Mouse (Mus musculus) heart, postnatal 0 days (tissue): ENCODE results near the gene Wdr1. TPM values are rescaled to one million over a fixed set of nuclear protein-coding genes. Genes with fewer than 3 reads are reported as not detected.
A peak's percentile ranks its signal among the peaks of the same experiment; 100 is the strongest.

ENCODE experiments used
- ATAC-seq: fragments of 200-750 bp; cut with Nextera tagmentation; 2 replicates; pipeline ENCODE4 v1.8.0; 2017; ENCODE audit warnings: low read depth, moderate number of reproducible peaks, moderate library complexity; ENCODE audit not compliant: insufficient read depth
- DNase-seq: peaks from one replicate; pipeline ENCODE4 v3.0.0-alpha.2; 2016; ENCODE audit warnings: low spot score
- H3K27ac ChIP-seq: fragments of 300-500 bp; sonication (generic); 2 replicates; pipeline ENCODE4 v1.5.1; 2014; ENCODE audit warnings: low read depth, mild to moderate bottlenecking
- H3K27me3 ChIP-seq: fragments of 300-500 bp; sonication (generic); 2 replicates; pipeline ENCODE4 v1.6.1; 2014; ENCODE audit warnings: low read length, mixed read lengths; ENCODE audit not compliant: control insufficient read depth, insufficient read depth
- H3K36me3 ChIP-seq: fragments of 300-500 bp; sonication (generic); replicated peaks from 2 replicates; pipeline ENCODE4 v1.6.1; 2014; ENCODE audit warnings: low read length, mixed read lengths; ENCODE audit not compliant: control insufficient read depth, insufficient read depth
- H3K4me1 ChIP-seq: fragments of 300-500 bp; sonication (generic); 2 replicates; pipeline ENCODE4 v1.6.1; 2014; ENCODE audit warnings: antibody characterized with exemption; ENCODE audit not compliant: control insufficient read depth, insufficient read depth
- H3K4me2 ChIP-seq: fragments of 300-500 bp; sonication (generic); 2 replicates; pipeline ENCODE4 v1.6.1; 2014; ENCODE audit warnings: low read depth, mild to moderate bottlenecking, low read length, moderate library complexity
- H3K4me3 ChIP-seq: fragments of 300-500 bp; sonication (generic); 2 replicates; pipeline ENCODE4 v1.5.1; 2014; ENCODE audit warnings: low read depth, low read length
- H3K9ac ChIP-seq: fragments of 300-500 bp; sonication (generic); replicated peaks from 2 replicates; pipeline ENCODE4 v1.6.1; 2014; ENCODE audit warnings: low read depth, low read length, mixed read lengths
- H3K9me3 ChIP-seq: fragments of 300-500 bp; sonication (generic); replicated peaks from 2 replicates; pipeline ENCODE4 v1.6.1; 2016; ENCODE audit warnings: low read length; ENCODE audit not compliant: control insufficient read depth
- CTCF ChIP-seq: IDR thresholded peaks from 2 replicates; pipeline ENCODE4 v1.5.1; 2016; ENCODE audit warnings: antibody characterized with exemption, control low read depth, low read depth
- EP300 ChIP-seq: IDR thresholded peaks from 2 replicates; pipeline ENCODE4 v1.6.1; 2016; ENCODE audit warnings: antibody characterized with exemption, low read depth
- WGBS: fragments of 180-500 bp; shearing (Covaris S2); extraction: QIAGEN DNeasy Blood & Tissue Kit; methylation state at CpG from one replicate; pipeline ENCODE4 v1.1.7; 2014; 5-methylcytosine and 5-hydroxymethylcytosine counted together
- polyA plus RNA-seq: library from polyadenylated mRNA; unstranded; fragments of >200 nt; fragmentation: Nextera tagmentation; extraction: Ambion mirVana; gene quantifications from 2 replicates; pipeline ENCODE4 v1.2.1, GENCODE M21; 2015
- total RNA-seq: library from RNA; depleted of rRNA; stranded (reverse); fragments of >200 nt; gene quantifications from 2 replicates; pipeline ENCODE4 v1.2.3, GENCODE M21; 2014; ENCODE audit warnings: low replicate concordance; rRNA removed

Gene Wdr1
- total and polyA plus RNA-seq, 2 experiments from 2014 or later: 171 to 306 TPM

GRCm38 (mm10) chr5:38479027-38479426 is 84.0 kb downstream of the Wdr1 start:
- TF ChIP-seq EP300: no peak
- TF ChIP-seq CTCF: no peak
- Histone ChIP-seq H3K4me1 (peaks cover 9% of the 10 kb centered on the region; the same call in 1 of the 2 replicates), H3K4me3 (no peak overlapping the region), H3K9ac (no peak overlapping the region), H3K27me3 (no peaks in the 10 kb centered on the region), H3K27ac (no peak overlapping the region), H3K36me3 (no peaks in the 10 kb centered on the region), H3K4me2 (peak overlapping the region; percentile 66; the same call in 1 of the 2 replicates), H3K9me3 (no peaks in the 10 kb centered on the region)
- ATAC-seq: 0 out of 2 replicates have a peak, but pooled peaks have one; percentile 17
- 29% methylated on average over 4 of the region's 4 CpGs for WGBS
- no peak for DNase-seq

- Histone ChIP-seq H3K27ac (no peak overlapping the region), H3K36me3 (no peaks in the 10 kb centered on the region), H3K4me3 (no peak overlapping the region), H3K4me1 (peaks cover 9% of the 10 kb centered on the region; the same call in 1 of the 2 replicates), H3K9ac (no peak overlapping the region), H3K9me3 (no peaks in the 10 kb centered on the region), H3K4me2 (no peak overlapping the region), H3K27me3 (no peaks in the 10 kb centered on the region)
- 77% methylated on average over 7 of the region's 7 CpGs for WGBS
- no peak for DNase-seq
- ATAC-seq: no peak
- TF ChIP-seq EP300 (no peak), CTCF (no peak)
Observed at GRCm38 (mm10) chr5:38477731-38478445, 85.1 kb downstream of the Wdr1 start.

GRCm38 (mm10) chr5:38476861-38477565 is 86.0 kb downstream of the Wdr1 start:
- TF ChIP-seq EP300: no peak
- TF ChIP-seq CTCF: peak; percentile 12; the same call in 1 of the 2 replicates
- Histone ChIP-seq H3K4me1 (peaks cover 9% of the 10 kb centered on the region; the same call in 1 of the 2 replicates), H3K9ac (no peak overlapping the region), H3K4me2 (no peak overlapping the region), H3K4me3 (no peak overlapping the region), H3K36me3 (no peaks in the 10 kb centered on the region), H3K27me3 (no peaks in the 10 kb centered on the region), H3K27ac (no peak overlapping the region), H3K9me3 (no peaks in the 10 kb centered on the region)
- no peak for ATAC-seq
- 85% methylated on average over 25 of the region's 25 CpGs for WGBS
- no peak for DNase-seq

Other genes starting within 250 kb of the Wdr1 start
- gene Drd5, start 243.9 kb downstream of the Wdr1 start, total RNA-seq: not detected in 2 replicates
- gene Drd5, start 243.9 kb downstream of the Wdr1 start, polyA plus RNA-seq: not detected in 2 replicates
- 0.23 and 4.3 TPM in 2 replicates for gene Slc2a9, start 60.1 kb downstream of the Wdr1 start, total RNA-seq
- gene Slc2a9, start 60.1 kb downstream of the Wdr1 start, polyA plus RNA-seq: 0.61 and 0.74 TPM in 2 replicates
- 8.2 and 10.2 TPM in 2 replicates for gene Zfp518b, start 121.6 kb upstream of the Wdr1 start, total RNA-seq
- gene Zfp518b, start 121.6 kb upstream of the Wdr1 start, polyA plus RNA-seq: 3.3 and 4.0 TPM in 2 replicates